Mouse (Mus musculus): ENCODE data around the gene Bcap31. TPM values are rescaled to one million over a fixed set of nuclear protein-coding genes. Genes with fewer than 3 reads are reported as not detected.

Bcap31 gene
- total RNA-seq, 2 experiments from 2014 or later = 79.2 to 91.3 TPM

Other genes starting within 250 kb of the Bcap31 start
- gene Bgn, start 232.6 kb downstream of the Bcap31 start, total RNA-seq (2021) = 10 to 100 TPM; 17.4 to 18.5 TPM
- 10 to 100 TPM; 92.3 to 95.5 TPM for gene Atp2b3, start 213.1 kb downstream of the Bcap31 start, total RNA-seq (2021)
- gene Dusp9, start 76.8 kb downstream of the Bcap31 start, total RNA-seq (2021) = 1 to 10 TPM; 1.2 to 1.3 TPM
- 100 to 1,000 TPM in 1 of 2 experiments, 10 to 100 TPM in 1; 84.2 to 108 TPM for gene Pnck, start 56.1 kb downstream of the Bcap31 start, total RNA-seq (2021)
- gene Slc6a8, start 43.0 kb downstream of the Bcap31 start, total RNA-seq (2021) = 100 to 1,000 TPM in 1 of 2 experiments, 10 to 100 TPM in 1; 95.9 to 102 TPM
- 10 to 100 TPM; 10.2 to 12.3 TPM for gene Abcd1, start 422 bp upstream of the Bcap31 start, total RNA-seq (2021)
- gene Plxnb3, start 40.9 kb upstream of the Bcap31 start, total RNA-seq (2021) = 1 to 10 TPM; 7.7 to 7.9 TPM
- 10 to 100 TPM in 1 of 2 experiments, 1 to 10 TPM in 1; 4.9 to 10.1 TPM for gene Srpk3, start 58.2 kb upstream of the Bcap31 start, total RNA-seq (2021)
- 100 to 1,000 TPM; 187 to 203 TPM for gene Idh3g, start 70.7 kb upstream of the Bcap31 start, total RNA-seq (2021)
- gene Ssr4, start 70.9 kb upstream of the Bcap31 start, total RNA-seq (2021) = 10 to 100 TPM; 75.0 to 88.2 TPM
- gene Pdzd4, start 108.8 kb upstream of the Bcap31 start, total RNA-seq (2021) = 100 to 1,000 TPM; 107 to 123 TPM
- gene Avpr2, start 175.9 kb upstream of the Bcap31 start, total RNA-seq (2021) = not detected
- 100 to 1,000 TPM; 133 to 151 TPM for gene L1cam, start 179.9 kb upstream of the Bcap31 start, total RNA-seq (2021)
- 1 to 10 TPM; 3.7 to 3.8 TPM for gene Arhgap4, start 205.7 kb upstream of the Bcap31 start, total RNA-seq (2021)
- gene Naa10, start 205.8 kb upstream of the Bcap31 start, total RNA-seq (2021) = 10 to 100 TPM; 50.9 to 59.8 TPM
- gene Renbp, start 214.7 kb upstream of the Bcap31 start, total RNA-seq (2021) = 1 to 10 TPM; 7.2 to 7.5 TPM

Data from left cerebral cortex, adult 18-20 months (tissue).